Mouse (Mus musculus): Measurements from ENCODE around the gene Dmac2.

Dmac2 gene

DNA sequence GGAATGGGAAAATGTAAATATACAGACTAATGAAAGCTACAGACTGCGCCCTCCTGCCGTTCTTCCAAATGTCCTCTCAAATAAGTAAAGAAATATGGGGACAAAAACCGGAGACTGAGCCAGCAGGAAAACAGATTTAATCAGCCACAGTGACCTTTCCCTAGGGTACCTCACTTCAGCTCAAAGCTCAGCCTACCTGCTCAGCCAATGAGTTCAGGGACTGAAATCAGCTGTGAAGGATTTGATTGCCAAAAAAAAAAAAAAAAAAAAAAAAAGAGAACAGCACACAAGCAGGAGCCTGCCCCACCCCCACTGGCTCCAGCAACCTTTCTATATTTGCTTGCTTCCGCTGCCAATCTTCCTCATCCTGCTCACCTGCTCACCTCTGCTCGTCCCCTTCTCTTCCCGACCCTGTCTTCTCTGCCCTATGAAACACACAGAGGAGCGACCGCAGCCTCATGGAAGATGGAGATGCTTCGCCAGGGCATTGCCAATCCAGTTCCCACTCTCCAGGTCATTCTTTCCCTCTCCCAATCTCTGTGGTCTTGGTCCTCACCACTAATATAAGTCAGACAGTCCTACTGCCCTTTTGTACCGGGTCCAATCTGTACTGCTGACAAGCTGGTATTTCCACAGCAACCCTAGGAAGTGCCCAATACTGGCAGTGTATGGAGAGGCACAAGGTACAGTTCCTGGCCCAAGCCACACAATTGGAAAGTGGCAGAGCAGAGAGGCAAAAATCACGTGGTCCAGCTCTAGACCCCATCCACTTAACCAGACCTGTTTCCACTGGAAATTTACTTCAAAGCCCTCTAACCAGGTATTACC lies 36.6 kb downstream of the Dmac2 start:
- no peak for DNase-seq

DNA sequence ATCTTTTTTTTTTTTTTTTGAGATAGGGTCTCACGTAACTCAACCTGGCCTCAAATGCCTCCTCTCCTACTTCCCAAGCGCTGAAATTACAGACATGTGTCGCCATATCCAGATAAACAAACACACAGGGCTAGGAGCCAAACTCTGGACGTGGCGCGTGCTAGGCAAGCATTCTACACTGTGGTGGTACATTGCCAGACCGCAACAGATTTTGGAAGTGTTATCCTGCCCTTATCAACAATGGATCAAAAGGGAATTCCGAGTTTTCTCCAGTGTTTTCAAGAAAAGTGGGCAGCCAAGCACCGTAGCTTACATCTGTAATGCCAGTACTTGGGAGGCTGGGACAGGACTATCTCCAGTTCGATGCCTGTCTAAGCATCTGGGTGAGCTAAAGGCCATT lies 38.6 kb downstream of the Dmac2 start:
- DNase-seq, result no peak

DNA sequence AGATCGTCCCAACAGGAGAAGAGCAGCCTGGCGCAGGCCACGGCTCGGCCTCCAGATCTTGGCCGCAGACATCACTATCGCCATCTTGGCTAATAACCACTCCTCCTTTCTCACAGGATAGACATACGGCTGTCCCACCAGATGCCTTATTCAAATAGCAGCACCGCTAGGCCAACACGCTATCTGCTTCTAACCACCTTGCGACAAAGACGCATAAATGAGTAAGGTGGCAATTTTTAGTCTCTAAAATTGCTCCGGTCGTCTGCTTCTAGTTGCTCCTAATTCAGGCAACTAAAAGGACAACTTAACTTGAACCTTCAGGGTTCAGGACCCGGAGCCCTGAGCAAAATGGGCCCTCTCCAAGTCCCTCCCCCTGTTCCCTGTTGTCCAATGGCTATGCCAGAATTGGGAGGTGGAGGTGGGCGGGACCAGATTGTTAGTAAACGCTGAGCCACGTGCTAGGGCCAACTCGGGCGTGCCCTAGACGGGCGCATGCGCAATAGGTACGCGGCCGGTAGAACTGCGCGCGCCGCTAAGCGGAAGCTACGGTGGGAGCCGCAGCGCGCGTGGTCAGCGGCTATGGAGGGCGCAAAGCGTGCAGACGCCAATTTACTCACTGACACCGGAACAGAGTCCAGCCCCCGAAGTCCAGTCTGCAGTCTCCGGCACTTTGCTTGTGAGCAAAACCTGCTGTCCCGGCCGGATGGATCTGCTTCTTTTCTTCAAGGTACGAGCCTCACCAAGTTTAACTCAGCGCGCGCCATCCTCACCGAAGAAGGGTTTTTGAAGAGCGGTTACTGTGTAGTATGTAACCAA lies 39.7 kb downstream of the Dmac2 start, which contains the start of the genes Bckdha and Exosc5:
Bckdha (minus strand) TSS at position 325 of the 816 bp plus-strand sequence.
Exosc5 (plus strand) TSS at position 508 of the 816 bp plus-strand sequence.
- peak; percentile 96 for DNase-seq

DNA sequence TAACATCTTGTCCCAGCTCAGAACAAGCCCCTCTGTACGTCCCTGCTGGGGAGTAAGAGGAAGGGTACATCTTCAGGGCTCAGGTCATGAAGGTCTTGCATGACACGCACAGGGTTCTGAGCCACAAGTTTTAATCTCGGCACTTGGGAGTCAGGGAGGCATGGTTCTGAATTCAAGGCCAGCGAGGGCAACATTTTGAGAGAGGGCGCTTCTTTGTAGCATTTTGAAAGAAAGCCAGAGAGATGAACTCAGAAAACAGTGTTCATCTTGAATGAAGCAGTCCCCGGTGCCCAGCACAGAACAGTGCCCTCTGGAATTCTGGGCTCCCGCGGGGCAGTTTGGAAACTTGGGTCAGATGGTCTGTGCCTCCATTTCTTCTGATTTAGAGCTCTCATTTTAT lies 47.2 kb downstream of the Dmac2 start:
- DNase-seq, result no peak

DNA sequence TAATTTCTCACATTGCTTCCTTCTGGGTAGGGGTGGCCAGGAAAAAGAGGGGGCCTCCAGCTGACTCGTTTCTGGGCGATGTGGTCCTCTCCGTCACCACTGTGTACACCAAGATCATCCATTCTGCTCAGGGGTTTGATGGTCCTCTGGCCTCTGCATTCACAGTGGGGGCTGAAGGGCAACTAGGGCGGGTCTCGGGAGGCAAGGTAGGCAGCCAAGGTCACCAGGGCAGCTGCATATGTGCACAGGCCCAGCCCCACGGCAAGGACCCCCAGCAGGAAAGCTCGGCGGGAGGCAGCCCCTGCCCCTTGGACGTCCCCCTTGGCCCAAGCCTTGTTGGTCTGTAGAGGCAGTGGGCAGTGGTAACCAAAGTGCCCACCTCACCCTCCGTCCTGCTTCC lies 49.9 kb downstream of the Dmac2 start:
- DNase-seq, result no peak

DNA sequence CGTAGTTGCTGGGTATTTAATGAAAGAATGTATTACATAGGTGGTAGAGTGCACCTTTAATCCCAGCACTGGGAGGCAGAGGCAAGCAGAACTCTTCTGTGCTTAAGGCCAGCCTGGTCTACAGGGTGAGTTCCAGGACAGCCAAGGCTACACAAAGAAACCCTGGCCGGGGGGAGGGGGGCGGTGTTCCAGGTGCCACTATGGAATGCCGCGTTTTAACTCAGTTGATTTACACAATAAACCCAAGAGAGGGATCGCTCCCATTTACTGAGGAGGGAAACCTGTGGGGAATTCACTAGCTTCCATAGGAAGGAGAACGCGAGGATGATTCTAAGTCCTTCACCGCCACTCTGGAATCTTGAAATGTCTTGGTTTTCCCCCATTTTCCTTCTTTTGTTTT lies 50.4 kb downstream of the Dmac2 start:
- DNase-seq, result no peak

DNA sequence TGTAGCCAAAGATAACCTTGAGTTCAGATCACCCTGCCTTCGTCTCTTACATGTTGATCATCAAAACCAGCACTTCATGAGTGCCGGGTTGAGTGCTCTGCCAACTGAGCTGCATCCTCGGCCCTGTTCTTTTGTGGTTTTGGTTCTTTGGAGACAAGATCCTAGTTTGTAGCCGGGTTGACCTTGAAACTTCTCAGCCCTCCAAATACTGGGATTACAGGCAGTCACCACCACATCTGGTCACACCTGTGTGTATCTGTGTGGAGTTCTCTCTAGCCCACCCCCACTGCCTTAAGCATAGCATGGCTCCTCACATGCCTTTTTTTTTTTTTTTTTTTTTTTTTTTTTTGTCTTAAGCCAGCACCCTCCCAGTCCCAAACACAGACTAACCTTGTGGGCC lies 50.9 kb downstream of the Dmac2 start:
- no peak for DNase-seq

DNA sequence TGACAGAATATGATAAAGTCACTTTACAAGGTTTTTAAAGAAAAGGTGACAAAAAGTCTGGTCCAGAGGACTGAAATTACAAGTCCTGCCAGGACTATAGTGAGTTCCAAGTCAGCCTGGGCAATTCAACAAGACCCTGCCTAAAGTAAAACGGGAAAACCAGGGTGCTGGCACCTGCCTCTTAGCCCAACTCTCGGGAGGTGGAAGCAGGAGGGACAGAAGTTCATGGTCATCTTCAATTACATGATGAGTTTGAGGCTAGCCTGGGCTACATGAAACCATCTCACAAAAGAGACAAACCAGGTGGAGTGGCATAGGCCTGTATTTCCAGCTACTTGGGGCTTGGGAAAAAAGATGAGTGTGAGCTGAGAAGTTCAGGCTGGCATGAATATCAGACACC lies 52.5 kb downstream of the Dmac2 start:
- DNase-seq, result no peak

DNA sequence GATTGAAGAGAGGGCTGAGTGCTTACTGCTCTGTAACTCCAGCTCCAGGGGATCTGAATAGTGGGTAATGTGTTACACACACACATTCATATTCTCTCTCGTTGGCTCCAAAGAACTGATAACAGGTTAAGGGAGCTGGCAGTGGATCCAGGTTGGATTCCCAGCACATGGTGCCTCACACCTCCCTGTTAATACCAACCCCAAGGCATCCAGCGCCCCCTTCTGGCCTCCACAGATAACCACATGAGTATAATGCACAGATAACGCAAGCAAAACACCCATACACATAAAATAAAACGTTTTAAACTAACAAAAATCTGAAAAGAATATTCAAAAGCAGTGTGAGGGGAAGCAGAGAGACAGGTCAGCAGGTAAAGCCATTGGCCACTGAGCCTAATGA lies 53.2 kb downstream of the Dmac2 start:
- DNase-seq, result no peak

DNA sequence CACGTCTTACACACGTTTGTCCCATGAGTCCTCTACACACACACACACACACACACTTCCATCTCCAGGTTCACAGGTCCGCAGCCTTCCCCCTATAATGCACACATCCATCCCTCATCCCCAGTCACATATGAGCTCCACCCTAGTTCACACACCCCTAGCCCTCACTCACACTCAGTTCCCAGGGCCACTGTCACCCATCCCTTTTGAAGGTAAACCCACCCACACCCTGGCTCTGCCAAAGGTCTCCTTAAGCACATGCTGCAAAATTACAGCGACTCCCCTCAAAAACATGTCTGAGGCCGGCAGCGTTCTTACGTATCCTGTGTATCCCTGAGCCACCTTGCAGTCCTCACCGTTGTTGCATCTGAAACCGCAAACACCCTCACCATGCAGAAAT lies 55.1 kb downstream of the Dmac2 start:
- no peak for DNase-seq

DNA sequence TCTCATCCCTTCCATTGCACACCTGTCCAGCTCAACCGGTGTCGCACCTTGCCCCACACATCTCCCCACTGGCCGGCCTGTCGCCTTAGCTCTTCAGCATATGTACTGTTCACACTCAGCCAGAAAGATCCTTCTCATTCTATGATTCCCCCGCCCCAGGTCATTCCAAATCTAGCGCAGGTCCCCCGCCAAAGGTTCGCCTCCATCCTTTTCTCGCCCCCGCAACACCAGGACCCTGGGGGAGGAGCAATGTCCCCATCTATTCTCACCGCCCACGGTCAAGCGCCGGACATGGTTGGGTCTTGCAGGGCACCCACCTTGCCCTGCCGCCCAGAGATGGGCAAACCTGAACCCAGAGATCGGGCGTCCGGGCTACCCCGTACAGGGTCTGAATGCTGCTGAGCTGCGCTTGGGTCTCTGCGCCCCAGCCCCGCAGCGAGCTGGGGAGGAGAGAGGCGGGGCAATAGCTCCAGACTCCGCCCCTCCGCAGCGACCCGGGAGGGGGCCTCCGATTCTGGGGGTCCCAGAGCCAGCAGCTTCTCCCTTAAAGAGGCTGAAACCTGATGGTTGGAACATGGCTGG lies 55.6 kb downstream of the Dmac2 start, which contains the start of gene Tmem91:
Tmem91 (minus strand) TSS at position 448 of the 582 bp plus-strand sequence.
- DNase-seq, result peak; percentile 37

Data from right cerebral cortex, postnatal 4 days (tissue).